Mouse (Mus musculus) C2C12 (cell line): ENCODE measurements around the gene Hoxa10.

Experiments used
- CEBPB ChIP-seq: IDR thresholded peaks from one replicate; pipeline ENCODE4 v1.6.1; 2011; ENCODE audit warnings: low read depth, mild to moderate bottlenecking, control low read depth, moderate library complexity
- CTCF ChIP-seq: IDR thresholded peaks from one replicate; pipeline ENCODE4 v1.5.1; 2011; ENCODE audit not compliant: control insufficient read depth, insufficient read depth, insufficient read length
- FOSL1 ChIP-seq: IDR thresholded peaks from one replicate; pipeline ENCODE4 v1.8.0; 2011; ENCODE audit warnings: mild to moderate bottlenecking, low read length; ENCODE audit not compliant: poor library complexity, insufficient read depth, severe bottlenecking
- MAX ChIP-seq: IDR thresholded peaks from one replicate; pipeline ENCODE4 v1.6.1; 2011; ENCODE audit warnings: mild to moderate bottlenecking, control low read depth
- MYOD1 ChIP-seq: IDR thresholded peaks from one replicate; pipeline ENCODE4 v1.6.1; 2011; ENCODE audit warnings: low read depth; ENCODE audit not compliant: control insufficient read depth, insufficient read length
- MYOG ChIP-seq: IDR thresholded peaks from one replicate; pipeline ENCODE4 v1.6.1; 2011; ENCODE audit not compliant: control insufficient read depth, insufficient read length; ENCODE audit errors: extremely low read depth
- USF1 ChIP-seq: IDR thresholded peaks from one replicate; pipeline ENCODE4 v1.6.1; 2011; ENCODE audit warnings: low read depth, mild to moderate bottlenecking, control low read depth, moderate library complexity

- no peak for TF ChIP-seq CTCF
- TF ChIP-seq MYOG: no peak
- TF ChIP-seq MAX: no peak
- no peak for TF ChIP-seq USF1
- no peak for TF ChIP-seq MYOD1
- no peak for TF ChIP-seq CEBPB
- TF ChIP-seq FOSL1: no peak
These were observed 10.9 kb downstream of the Hoxa10 start for GRCm38 (mm10) chr6:52229558-52230416.
